Mouse (Mus musculus): Measurements from ENCODE around the gene Fxr2.

DNA sequence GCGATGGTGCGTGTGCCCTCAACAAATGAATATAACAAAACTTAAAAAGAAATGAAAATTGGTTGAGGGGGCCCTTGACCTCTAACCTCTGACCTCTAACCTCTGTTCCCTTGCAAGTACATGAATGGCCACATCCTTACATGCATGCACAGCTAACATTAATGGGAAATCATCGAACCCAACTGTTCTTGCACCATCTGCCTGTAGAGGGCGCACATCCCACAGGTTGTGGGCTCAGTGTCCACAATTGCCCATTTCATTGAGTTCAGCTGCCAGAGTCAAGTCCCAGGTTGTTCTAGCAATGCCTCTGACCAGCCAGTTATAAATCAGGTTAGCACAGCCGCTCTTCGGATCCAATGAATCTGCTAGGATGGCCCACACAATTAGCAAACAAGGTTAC is 4.5 kb upstream of the Fxr2 start:
- TF ChIP-seq POLR2AphosphoS2 (IDR thresholded peaks at IDR 0.05; ENCODE audit: insufficient read length, low read depth) (no peak), MAX (IDR thresholded peaks at IDR 0.05; ENCODE audit: low read depth) (no peak), POLR2A (IDR thresholded peaks at IDR 0.05; ENCODE audit: insufficient read length, low read depth) (no peak), USF1 (IDR thresholded peaks at IDR 0.05; ENCODE audit: low read depth) (no peak), MYOD1 (IDR thresholded peaks at IDR 0.05; ENCODE audit: control insufficient read depth in 1 of 3, insufficient read length in 2 of 3, low read depth in 2 of 3) (no peak), SRF (IDR thresholded peaks at IDR 0.05; ENCODE audit: control insufficient read depth, insufficient read length, low read depth) (no peak)

All from myocyte (in vitro differentiated cells).